Mouse (Mus musculus) liver (tissue): ENCODE data around the gene Gm10428.
A peak's percentile ranks its signal among the peaks of the same experiment; 100 is the strongest.

Experiments used
- DNase-seq: peaks from one replicate; pipeline ENCODE4 v3.0.0-alpha.2; 2020; ENCODE audit warnings: mixed read lengths

Gene Gm10428

DNA sequence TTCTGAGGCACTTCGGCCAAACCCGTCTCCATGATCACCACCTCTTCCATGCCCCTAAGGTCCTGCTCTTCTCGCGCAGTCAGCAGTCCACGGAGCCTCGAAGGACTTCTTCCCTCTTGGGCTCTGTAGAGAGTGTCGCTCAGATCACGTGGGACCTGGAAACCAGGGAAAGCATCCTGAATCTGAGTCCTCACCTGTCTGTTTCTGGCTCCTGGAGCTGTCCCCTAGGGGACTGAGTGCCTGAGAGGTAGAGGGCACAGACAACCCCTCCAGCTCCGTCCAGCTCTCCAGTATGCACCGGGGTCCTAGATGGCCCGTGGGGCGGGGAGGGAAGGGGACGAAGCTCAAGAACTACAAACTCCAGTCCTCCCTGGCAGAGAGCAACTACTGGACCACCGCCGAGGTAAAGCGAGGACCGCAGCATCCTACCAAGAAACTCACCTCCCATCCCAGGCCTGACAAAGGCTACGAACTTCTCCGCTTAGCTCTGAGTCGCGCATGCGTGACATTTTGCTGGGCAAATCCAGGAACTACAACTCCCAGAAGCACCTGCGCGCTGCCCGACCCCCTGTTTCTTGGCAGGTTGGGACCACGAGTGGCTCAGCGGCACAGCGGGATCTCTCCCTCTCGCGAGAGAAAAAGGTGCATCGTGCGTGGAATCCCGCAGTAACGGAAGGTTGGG is 36.2 kb downstream of the Gm10428 start, which contains the start of gene Zfp286:
Zfp286 (minus strand) TSS at position 528 of the 682 bp plus-strand sequence.
- DNase-seq: peak; percentile 81

DNA sequence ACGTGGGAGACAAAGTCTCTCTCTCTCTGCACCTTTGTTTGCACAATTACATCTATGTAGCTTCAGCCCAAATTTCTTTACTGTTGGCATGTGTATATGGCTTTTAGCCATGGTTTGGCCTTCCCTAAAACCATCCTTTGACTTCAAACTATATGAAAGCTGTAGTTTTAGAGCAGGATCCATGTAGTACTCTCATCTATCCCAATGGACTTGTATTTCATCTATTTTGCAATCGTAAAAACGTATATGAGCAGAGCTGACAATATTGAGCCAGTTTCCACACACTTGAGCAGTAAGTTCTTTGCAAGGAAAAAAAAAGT is 36.7 kb downstream of the Gm10428 start:
- DNase-seq: no peak
